Mouse (Mus musculus) thymus, adult 18-20 months (tissue): ENCODE measurements around the gene Rbm7.
A peak's percentile ranks its signal among the peaks of the same experiment; 100 is the strongest.
"Not testable (repeated sequence)": the region's sequence is repeated elsewhere in the genome, so short reads cannot be mapped to it uniquely, and the experiment has no call there.

Source experiments
- DNase-seq, 2 experiments: peaks; one replicate each; pipeline ENCODE4 v3.0.0; 2022; ENCODE audit warnings: mixed read lengths in 2 of 2

Rbm7 gene

GRCm38 (mm10) chr9:48480411-48481213, 14.5 kb downstream of the Rbm7 start, which contains the start of gene Rexo2:
Gene Rexo2 (minus strand): TSS chr9:48480623.
- DNase-seq, result peak; percentile 92 to 93

DNA sequence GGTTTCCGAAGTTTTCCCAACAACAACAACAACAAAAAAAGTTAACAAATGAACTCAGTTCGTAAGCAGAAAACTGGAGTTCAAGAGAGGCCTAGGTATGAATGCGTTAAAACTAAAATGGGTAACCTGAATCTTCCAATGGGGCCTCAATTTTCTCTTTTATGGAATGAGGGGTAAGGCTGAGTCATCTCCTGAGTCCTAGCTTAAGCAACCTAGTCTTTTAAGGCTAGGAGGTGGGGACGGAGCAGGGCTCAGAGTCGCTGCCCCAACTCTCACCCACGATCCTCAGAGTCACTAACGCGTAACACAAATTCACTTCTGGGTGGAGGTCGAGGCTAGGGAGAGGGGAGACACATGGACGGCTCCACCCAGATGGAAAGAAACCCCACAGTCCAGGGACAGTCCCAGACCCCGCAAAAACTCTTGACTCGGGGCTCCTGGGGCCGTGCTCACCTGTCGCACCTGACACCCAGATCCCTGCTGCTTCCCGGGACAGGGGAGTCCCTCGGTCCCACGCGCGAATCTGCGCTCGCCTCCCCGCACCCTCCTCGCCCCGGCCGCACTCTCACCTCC, 15.2 kb downstream of the Rbm7 start:
- no peak for DNase-seq

DNA sequence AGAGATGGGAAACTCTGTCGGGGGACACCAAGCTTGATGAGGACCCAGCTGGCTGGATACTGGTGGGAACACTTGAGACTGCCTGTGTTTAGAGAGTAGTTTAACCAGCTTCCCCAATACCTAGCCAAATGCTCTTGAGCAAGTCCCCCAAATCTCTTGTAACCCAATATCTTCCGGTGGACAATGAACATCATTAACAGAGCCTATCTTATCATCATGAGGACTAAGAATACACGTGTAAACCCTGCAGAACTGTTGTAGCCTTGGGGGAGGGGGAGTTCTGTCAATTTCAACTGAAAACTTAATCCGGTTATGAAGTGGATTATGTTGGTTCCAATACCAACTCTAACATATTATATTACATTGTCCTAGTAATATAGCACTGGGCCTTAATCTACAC, 16.3 kb downstream of the Rbm7 start:
- DNase-seq, result no peak

- no peak for DNase-seq
Observed at GRCm38 (mm10) chr9:48476236-48477165, 18.6 kb downstream of the Rbm7 start.

DNA sequence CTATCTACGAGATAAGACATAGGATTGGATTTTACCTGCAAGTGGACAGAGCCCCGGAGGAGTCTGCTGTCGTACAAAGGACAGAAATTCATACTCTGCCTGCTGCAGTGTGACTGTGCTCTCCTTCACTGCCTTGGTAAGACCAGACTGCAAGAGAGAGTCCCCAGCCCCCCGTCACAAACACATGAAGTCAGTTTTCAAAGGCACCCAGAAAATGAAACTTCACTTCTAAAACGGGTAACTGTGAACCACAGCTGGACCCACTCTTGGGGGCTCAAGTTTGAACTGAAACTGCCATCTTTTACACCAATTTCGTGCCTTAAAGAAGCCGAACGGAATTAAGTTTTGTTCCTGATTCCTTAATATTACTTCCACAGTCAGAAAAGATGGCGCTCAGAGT, 20.7 kb downstream of the Rbm7 start:
- no peak for DNase-seq

GRCm38 (mm10) chr9:48473131-48473530, 22.0 kb downstream of the Rbm7 start:
- DNase-seq, result no peak

- DNase-seq, result no peak
Observed at GRCm38 (mm10) chr9:48472441-48473025, 22.6 kb downstream of the Rbm7 start.

DNA sequence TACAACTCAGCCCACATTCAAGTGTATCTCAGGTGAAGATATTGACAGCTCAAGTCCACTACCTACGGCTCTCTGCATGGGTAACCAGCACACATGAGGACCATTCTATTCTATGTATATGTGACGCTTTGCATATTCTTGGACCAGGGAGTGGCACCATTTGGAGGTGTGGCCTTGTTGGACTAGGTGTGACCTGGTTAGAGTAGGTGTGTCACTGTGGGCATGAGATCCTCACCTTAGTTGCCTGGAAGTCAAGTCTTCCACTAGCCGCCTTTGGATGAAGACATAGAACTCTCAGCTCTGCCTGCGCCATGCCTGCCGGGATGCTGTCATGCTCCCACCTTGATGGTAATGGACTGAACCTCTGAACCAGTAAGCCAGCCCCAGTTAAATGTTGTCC, 27.6 kb downstream of the Rbm7 start:
- DNase-seq, result not testable (repeated sequence)

DNA sequence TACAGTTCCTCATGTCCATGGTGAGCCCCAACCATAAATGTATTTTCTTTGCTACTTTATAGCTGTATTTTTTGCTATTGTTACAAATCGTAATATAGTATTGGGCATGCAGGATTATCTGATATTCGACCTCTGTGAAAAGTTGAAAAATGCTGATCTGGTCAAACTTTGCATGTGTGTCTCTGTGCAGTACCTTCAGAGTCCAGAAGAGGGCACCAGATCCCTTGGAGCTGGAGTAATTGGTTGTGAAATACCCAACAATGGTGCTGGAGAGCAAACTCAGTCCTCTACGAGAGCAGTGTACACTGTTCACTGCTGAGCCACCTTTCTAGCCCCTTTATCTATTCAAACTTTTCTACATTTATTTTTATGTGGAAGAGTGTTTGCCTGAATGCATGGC, 28.3 kb downstream of the Rbm7 start:
- DNase-seq, result peak; percentile 21 to 37

DNA sequence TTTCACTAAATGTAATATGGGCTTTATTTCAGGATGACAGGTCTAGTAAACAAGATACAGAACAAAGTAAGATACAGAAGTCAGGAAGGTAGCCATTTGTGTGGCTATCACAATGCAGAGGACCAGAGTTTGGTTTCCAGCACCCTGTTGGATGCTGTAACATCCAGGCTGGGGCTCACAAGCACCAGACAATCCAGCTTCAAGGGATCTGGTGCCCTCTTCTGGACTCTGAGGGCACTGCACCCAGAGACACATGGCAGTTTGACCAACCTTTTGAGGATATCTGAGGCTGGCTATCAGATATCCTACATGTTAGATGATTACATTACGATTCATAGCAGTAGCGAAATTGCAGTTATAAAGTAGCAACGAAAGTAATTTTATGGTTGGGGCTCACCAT, 29.4 kb downstream of the Rbm7 start:
- DNase-seq, result no peak

GRCm38 (mm10) chr9:48461545-48461944, 33.6 kb downstream of the Rbm7 start:
- DNase-seq, result no peak

- no peak for DNase-seq
Observed at GRCm38 (mm10) chr9:48460720-48461119, 34.4 kb downstream of the Rbm7 start.

- no peak for DNase-seq
Observed at GRCm38 (mm10) chr9:48459391-48459790, 35.7 kb downstream of the Rbm7 start.

DNA sequence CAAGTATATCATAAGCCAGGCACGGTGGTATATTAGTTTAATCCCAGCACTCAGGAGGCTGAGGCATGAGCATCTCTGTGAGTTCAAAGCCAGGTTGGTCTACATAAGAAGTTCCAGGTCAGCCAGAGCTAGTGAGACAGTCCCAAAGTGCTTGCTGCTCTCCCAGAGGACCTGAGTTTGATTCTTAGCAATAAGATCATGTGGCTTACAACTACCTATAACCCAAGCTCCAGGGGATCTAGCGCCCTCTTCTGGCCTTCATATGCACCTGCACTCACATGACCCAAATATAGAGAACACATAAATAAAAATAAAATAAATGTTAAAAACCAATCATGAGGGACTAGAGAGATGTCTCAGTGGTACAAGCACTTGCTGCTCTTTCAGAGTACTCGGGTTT, 36.2 kb downstream of the Rbm7 start:
- DNase-seq, result no peak

DNA sequence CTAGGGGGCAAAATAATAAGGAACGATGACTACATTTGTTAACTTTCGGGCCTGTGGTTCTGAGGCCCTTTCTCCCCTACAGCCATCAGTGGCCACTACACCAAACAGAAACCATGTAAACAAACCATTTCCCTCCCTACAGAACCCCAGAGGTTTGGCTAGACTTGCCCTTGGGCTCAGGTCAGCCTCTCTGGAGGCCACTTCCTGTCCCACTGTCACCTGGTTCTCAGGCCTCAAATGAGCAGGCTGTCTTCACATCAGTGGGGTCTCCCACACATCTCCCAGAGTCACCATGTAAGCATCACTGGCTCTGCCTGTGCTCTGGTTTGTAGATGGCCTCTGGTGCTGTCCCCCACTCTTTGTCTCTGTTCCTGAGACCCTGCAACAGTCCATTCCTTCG, 39.1 kb downstream of the Rbm7 start:
- DNase-seq, result no peak

DNA sequence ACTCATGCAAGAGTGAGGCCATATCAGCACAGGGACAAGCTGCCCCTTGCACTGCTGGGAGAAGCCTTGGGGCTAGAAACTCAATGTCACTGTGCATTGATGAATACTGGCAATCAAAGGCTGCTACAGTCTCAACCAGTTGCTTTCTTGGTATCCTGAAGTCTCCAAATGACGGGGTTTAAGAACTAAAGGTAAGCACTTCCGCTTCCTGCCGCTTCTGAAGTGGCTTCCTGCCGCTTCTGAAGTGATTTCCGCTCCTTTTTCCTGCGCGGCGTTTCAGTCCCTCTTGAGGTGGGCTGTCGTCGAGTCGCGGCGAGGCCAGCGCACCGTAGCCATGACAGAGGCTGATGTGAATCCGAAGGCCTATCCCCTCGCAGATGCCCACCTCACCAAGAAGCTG, 45.0 kb downstream of the Rbm7 start:
- DNase-seq, result peak in 1 of 2 experiments; percentile 10

DNA sequence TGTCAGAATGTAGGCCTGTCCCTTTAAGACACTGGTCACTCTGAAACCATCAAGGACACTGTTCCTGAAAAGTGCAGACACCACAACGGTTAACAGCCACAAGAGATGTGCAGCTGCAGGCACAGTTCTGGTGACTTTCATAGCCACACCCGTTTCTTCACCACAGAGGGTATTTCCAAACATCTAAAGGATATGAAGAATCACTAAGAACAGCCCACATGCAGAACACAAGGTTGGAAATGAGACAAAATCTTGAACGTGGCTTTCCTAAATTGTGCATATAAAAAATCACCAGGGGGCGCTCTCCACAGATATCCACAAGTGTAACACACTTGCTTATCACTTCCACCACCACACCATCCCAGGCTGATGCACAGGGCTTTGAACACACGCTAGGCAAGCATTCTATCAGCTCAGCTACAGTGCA, 47.3 kb downstream of the Rbm7 start:
- DNase-seq, result no peak

DNA sequence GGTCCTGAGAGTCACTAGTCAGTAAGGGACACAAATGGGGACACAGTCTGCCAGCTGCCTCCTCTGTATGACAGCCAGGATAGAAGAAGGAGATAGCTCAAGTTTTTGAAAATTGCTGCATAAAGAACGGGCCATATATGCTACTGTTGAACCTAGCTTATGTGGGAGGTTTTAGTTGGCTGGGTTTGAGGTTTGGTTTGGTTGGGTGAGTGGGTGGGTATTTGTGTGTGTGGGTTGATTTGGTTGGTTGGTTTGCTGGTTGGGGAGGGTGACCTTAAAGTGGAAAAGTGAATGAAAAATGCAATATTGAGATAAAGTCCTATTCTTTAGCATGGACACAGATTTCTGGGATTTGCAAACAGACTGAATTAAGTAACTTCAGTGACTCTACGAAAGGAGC, 50.3 kb downstream of the Rbm7 start:
- DNase-seq, result no peak

- DNase-seq, result no peak
Observed at GRCm38 (mm10) chr9:48443873-48444272, 51.2 kb downstream of the Rbm7 start.
